ENCODE assay signal across 13 mouse cellular contexts in the genomic region with DNA sequence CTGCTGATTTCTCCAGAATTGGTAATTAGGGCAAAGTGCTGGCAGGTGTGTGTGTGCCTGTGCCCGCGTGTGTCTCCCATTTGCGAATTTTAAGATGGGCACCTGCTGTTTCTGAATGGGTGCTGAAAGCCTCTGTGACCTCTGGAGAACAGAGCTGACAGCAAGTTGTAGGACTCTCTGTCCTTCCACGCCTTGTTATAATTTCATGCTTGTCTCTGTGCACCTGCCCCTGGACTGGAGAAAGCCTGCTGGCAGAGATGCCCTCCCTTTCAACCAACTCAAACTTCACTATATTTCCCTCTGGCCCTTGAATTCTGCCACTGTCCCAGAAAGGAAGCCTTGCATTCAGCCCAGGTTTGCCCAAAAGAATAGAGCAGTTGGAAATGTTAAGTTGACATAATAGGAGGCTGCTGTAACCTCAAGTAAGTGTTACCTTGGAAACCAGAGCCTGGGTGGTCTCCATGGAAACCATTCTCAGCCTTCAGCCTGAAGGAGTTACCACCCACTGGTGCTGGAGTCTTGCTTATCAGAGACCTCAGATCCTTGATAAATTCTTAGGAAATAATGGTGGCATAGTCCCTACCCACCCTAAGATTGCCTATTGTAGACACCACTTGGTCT. TPM values are rescaled to one million over a fixed set of nuclear protein-coding genes. Genes with fewer than 3 reads are reported as not detected.
A peak's percentile ranks its signal among the peaks of the same experiment; 100 is the strongest.
DNase-seq lines count a peak whose midpoint lies in the region; ATAC-seq lines count a peak whose summit lies in the region.
"Had no signal": no experiment of that assay in that cellular context is flagged by ENCODE, and none has a peak within 500 bp of the region (broad histone marks: within the 10 kb centered on the region; RNA-seq: fewer than 3 reads in every experiment).

No protein-coding gene starts in this region.

- no peak overlapping the region for H3K4me3 ChIP-seq in lung, embryonic 15.5 days
- no peak overlapping the region for H3K4me3 ChIP-seq in forebrain, embryonic 16.5 days (replicated peaks; ENCODE audit: low read length)
- no peak overlapping the region for H3K4me3 ChIP-seq in intestine, embryonic 15.5 days (replicated peaks)
- H3K4me3 ChIP-seq: limb, embryonic 13.5 days had no signal

- intact Hi-C loops in left cerebral cortex, postnatal 36 days (cut with DNase I): no loop called here

- H3K9ac ChIP-seq in lung, embryonic 15.5 days: no peak overlapping the region
- no peak overlapping the region for H3K9ac ChIP-seq in forebrain, embryonic 16.5 days (replicated peaks; ENCODE audit: low read depth, low read length)
- H3K9ac ChIP-seq in intestine, embryonic 15.5 days: no peak overlapping the region
- H3K9ac ChIP-seq: limb, embryonic 13.5 days had no signal

- no peaks in the 10 kb centered on the region for H3K27me3 ChIP-seq in lung, embryonic 15.5 days
- no peaks in the 10 kb centered on the region for H3K27me3 ChIP-seq in forebrain, embryonic 16.5 days (replicated peaks; ENCODE audit: control insufficient read depth, insufficient read depth, low read length)
- no peaks in the 10 kb centered on the region for H3K27me3 ChIP-seq in intestine, embryonic 15.5 days (replicated peaks)
- H3K27me3 ChIP-seq: limb, embryonic 13.5 days had no signal

- peak overlapping the region; percentile 67; the same call in 1 of the 2 replicates for H3K27ac ChIP-seq in lung, embryonic 15.5 days
- peak overlapping the region; percentile 86 for H3K27ac ChIP-seq in forebrain, embryonic 16.5 days (ENCODE audit: low read length)
- H3K27ac ChIP-seq in intestine, embryonic 15.5 days: no peak overlapping the region
- H3K27ac ChIP-seq: limb, embryonic 13.5 days had no signal

- H3K4me1 ChIP-seq in lung, embryonic 15.5 days: peaks cover 8% of the 10 kb centered on the region; the same call in 1 of the 2 replicates
- peaks cover 21% of the 10 kb centered on the region for H3K4me1 ChIP-seq in forebrain, embryonic 16.5 days (replicated peaks; ENCODE audit: control insufficient read depth, insufficient read depth, low read length)
- no peaks in the 10 kb centered on the region for H3K4me1 ChIP-seq in intestine, embryonic 15.5 days (replicated peaks)

- ATAC-seq in lung, embryonic 15.5 days (ENCODE audit: borderline replicate concordance, extremely low read depth, low FRiP score, low TSS enrichment): peak; percentile 63; the same call in 1 of the 2 replicates
- peak; percentile 92 for ATAC-seq in forebrain, embryonic 16.5 days
- ATAC-seq in intestine, embryonic 15.5 days: no peak

- H3K9me3 ChIP-seq in lung, embryonic 15.5 days: no peaks in the 10 kb centered on the region
- H3K9me3 ChIP-seq in forebrain, embryonic 16.5 days (ENCODE audit: control insufficient read depth, low read length): no peaks in the 10 kb centered on the region
- no peaks in the 10 kb centered on the region for H3K9me3 ChIP-seq in intestine, embryonic 15.5 days

- WGBS in lung, embryonic 15.5 days: 58% methylated on average over 4 of the region's 4 CpGs
- whole genome bisulfite sequencing in forebrain, embryonic 16.5 days: 1% methylated on average over 4 of the region's 4 CpGs
- 62% methylated on average over 4 of the region's 4 CpGs for WGBS in intestine, embryonic 15.5 days

- DNase-seq in lung, postnatal 10 days: no peak
- peak; percentile 57 to 61 for DNase-seq in left cerebral cortex, postnatal 36 days (ENCODE audit: low spot score in 2 of 2)
- peak; percentile 67 for DNase-seq in retina, postnatal 1 day
- DNase-seq in heart, adult 9 months (ENCODE audit: low spot score in 2 of 2): no peak
- no peak for DNase-seq in cerebellum, adult 11 months
- DNase-seq: cerebellum, postnatal 14 days; gastrocnemius, postnatal 10 days had no signal

- no peaks in the 10 kb centered on the region for H3K36me3 ChIP-seq in lung, embryonic 15.5 days
- no peaks in the 10 kb centered on the region for H3K36me3 ChIP-seq in forebrain, embryonic 16.5 days (ENCODE audit: control insufficient read depth, insufficient read depth)
- no peaks in the 10 kb centered on the region for H3K36me3 ChIP-seq in intestine, embryonic 15.5 days
- H3K36me3 ChIP-seq: limb, embryonic 13.5 days had no signal

- H3K4me2 ChIP-seq in lung, embryonic 15.5 days: no peak overlapping the region
- H3K4me2 ChIP-seq in forebrain, embryonic 16.5 days (ENCODE audit: low read length): peak overlapping the region; percentile 9
- H3K4me2 ChIP-seq in intestine, embryonic 15.5 days (replicated peaks): no peak overlapping the region
- H3K4me2 ChIP-seq: limb, embryonic 13.5 days had no signal

RNA-seq across cellular contexts. Expression of a gene that starts 11.3 kb away (rescaled TPM):
- 0.14 and 0.47 TPM in 2 replicates for polyA plus RNA-seq in lung, embryonic 15.5 days (2015; fragmentation: Nextera tagmentation; extraction: Ambion mirVana)
- polyA plus RNA-seq in forebrain, embryonic 16.5 days (2015; fragmentation: Nextera tagmentation; extraction: Ambion mirVana): 3.6 and 5.6 TPM in 2 replicates
- total RNA-seq in left cerebral cortex, postnatal 36 days (2021): 1 to 10 TPM; 6.5 to 7.5 TPM
- 0.32 and 0.34 TPM in 2 replicates for polyA plus RNA-seq in intestine, embryonic 15.5 days (2015; fragmentation: Nextera tagmentation; extraction: Ambion mirVana)
- total RNA-seq: gastrocnemius, postnatal 10 days; monocyte, adult 5-6 weeks had no signal

RNA-seq across cellular contexts. Expression of a gene that starts 22.9 kb away (rescaled TPM):
- 208 and 219 TPM in 2 replicates for polyA plus RNA-seq in lung, embryonic 15.5 days (2015; fragmentation: Nextera tagmentation; extraction: Ambion mirVana)
- polyA plus RNA-seq in forebrain, embryonic 16.5 days (2015; fragmentation: Nextera tagmentation; extraction: Ambion mirVana): 146 and 166 TPM in 2 replicates
- total RNA-seq in left cerebral cortex, postnatal 36 days (2021): 100 to 1,000 TPM; 719 to 821 TPM
- polyA plus RNA-seq in intestine, embryonic 15.5 days (2015; fragmentation: Nextera tagmentation; extraction: Ambion mirVana): 135 TPM in 2 replicates

RNA-seq across cellular contexts. Expression of a gene that starts 43.9 kb away (rescaled TPM):
- 0.09 TPM in 1 of 2 replicates, not detected in the other for polyA plus RNA-seq in lung, embryonic 15.5 days (2015; fragmentation: Nextera tagmentation; extraction: Ambion mirVana)
- 0.16 TPM in 1 of 2 replicates, not detected in the other for polyA plus RNA-seq in forebrain, embryonic 16.5 days (2015; fragmentation: Nextera tagmentation; extraction: Ambion mirVana)
- not detected for total RNA-seq in left cerebral cortex, postnatal 36 days (2021)
- 0.04 and 0.10 TPM in 2 replicates for polyA plus RNA-seq in intestine, embryonic 15.5 days (2015; fragmentation: Nextera tagmentation; extraction: Ambion mirVana)
- total RNA-seq: gastrocnemius, postnatal 10 days had no signal
- polyA plus RNA-seq: intestine, embryonic 14.5 days had no signal

Comparison
In these comparisons a context has a peak if more than half of its experiments do, and no peak if none do; other contexts are left out.
1. DNase-seq: peak in left cerebral cortex, postnatal 36 days (2 of 2) and retina, postnatal 1 day (single experiment); none in lung, postnatal 10 days (single experiment), heart, adult 9 months (0 of 2) and cerebellum, adult 11 months (single experiment).